Mouse (Mus musculus): Measurements from ENCODE around the gene Cabcoco1.

DNA sequence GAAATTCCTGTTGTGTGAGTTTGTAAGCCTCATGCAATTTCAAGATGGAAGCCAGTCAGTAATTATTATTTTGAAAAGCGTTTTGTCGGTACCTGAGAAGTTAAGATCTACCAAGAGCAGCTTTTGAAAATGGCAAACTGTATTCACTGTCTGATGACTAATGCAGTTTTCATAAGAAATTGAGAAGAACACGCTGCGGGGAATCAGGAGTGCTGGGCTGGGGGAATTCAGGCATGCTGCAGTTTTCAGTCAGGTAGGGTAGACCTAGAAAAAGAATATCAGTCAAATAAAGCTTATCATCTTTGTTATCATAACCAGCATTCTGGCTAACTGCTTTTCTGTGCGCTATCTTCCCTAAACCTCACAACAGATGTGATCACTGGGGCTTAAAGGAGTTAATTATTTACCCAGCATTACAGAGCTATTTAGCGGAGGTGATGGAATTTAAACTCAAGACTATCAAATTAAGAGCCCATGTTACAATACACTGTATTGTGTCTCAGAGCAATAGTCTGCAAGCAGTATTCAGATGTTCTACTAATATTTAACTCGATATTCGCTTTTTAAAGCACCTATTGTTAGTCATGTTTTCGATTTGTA is 9.1 kb upstream of the Cabcoco1 start:
- TF ChIP-seq POLR2A (IDR thresholded peaks at IDR 0.05; ENCODE audit: low read depth, low read length) (no peak), CTCF (conservative IDR thresholded peaks at IDR 0.05; ENCODE audit: insufficient read depth, insufficient read length, low read depth, low read length) (no peak)

Measured in kidney, adult 2 months (tissue).